Mouse (Mus musculus) cerebellum, postnatal 36 days (tissue): Measurements from ENCODE around the gene Brsk2.

ENCODE experiments used
- DNase-seq, 2 experiments: peaks; one replicate each; pipeline ENCODE4 v3.0.0; 2021 to 2022; ENCODE audit warnings: mixed read lengths in 2 of 2

The Brsk2 gene

DNA sequence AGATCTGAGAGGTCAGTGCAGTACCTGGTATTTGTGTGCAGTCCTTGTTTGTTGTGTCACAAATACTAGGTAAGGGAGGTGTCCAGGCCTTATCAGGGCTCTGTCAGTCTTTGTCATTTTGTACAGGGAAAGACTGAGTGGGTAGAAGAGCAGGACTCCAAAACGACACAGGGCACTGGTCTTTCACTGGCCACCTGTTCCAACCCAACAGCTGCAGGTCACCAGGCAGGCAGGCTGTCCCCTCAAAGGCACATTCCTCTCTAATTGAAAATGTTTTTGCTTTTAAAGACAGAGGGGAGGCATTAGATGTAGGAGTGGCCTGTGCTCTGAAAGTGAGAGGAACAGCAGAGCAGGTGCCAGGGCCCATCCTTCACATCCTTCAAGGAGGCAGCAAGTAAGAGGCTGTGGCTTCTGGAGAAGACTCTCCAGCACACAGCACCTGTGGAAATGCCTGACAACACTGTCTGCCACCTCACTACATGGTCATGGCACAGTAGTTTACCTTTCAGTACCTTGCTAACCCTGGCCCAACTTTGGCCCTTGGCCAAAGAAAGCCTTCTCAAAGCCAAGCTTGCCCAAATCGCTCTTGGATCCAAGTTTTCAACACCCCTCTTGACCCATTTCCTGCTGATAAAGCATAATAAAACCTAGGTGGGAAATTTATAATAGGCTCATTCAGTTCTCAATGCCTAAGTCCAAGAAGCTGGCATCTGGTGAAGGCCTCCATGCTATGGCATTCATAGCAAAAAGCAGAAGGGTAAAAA is 85.7 kb downstream of the Brsk2 start:
- no peak for DNase-seq

DNA sequence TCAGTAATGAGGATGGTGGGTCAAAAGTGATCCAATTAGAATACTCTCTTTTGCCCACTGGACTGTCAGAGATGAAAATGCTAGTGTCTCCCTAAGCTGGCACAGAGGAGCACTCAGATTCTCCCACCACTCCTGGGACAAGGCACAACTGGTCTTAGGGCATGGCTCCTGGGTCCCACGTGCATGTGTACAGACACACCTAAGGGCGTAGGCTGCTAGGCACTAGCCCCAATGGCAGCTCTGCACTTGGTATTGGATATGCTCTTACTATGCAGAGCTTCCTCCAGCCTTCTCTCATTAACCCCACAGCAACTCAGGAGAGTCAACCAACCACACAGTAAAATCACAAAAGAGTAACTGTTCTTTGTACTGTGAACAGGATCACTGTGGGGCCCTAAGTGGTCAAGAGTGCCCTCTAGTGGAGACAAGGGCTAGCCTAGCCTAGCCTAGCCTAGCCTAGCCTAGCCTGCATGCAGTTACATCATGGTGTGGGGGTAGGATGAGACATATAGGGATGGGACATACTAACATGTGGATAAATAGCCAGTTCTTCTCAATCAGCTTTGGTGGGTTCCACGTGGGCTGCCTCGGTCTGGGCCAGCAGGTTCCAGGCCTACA is 88.1 kb downstream of the Brsk2 start:
- peak; percentile 67 to 70 for DNase-seq

DNA sequence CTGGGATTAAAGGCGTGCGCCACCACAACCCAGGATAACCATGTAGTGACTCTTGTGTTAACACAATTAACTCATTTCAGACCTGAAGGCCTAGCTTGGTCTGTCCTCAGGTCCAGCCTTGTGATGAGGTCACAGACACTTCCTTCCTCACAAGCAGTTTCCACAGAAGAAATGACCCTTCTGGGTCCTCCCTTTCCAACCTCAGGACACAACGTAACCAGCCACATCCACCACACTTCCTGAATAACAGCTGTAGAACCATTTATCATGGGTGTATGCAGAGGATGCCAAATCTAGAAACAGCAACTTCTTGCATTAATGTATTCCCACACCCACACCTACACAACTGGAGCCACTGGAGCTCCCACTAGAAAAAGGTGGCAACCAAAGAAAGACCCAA is 91.2 kb downstream of the Brsk2 start:
- DNase-seq: no peak

DNA sequence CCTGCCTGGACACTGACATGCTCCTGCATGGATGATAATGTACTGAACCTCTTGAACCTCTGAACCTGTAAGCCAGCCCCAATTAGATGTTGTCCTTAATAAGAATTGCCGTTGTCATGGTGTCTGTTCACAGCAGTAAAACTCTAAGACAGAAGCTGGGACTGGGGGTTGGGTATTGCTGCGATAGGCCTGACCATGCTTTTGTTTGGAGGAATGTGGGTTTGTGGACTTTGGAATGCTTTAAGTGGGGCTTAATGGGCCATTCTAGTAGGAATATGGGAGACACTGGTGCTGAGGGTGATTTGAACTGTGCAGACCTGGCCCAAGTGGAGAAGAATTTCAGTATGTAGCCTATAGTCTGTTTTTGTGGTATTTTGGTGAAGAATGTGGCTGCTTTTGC is 95.8 kb downstream of the Brsk2 start:
- DNase-seq: no peak

DNA sequence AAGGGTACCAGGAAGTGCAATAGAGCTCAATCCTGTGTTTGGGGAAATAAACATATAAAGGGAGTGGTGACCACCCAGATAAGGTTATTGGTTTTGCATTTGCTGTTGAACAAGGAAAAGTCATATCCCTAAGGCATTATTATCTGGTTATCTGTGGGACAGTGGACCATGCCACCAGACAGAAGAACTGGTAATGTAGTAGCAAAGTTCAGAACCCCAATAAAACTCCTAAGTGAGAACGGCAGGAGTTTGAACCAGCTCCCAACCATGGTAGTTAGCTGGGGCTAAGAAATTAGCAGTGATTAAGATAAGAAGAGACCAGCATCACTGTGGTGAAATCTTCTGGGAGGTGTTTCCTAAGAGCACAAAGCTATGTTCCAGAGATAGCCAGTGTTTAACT is 96.4 kb downstream of the Brsk2 start:
- no peak for DNase-seq

DNA sequence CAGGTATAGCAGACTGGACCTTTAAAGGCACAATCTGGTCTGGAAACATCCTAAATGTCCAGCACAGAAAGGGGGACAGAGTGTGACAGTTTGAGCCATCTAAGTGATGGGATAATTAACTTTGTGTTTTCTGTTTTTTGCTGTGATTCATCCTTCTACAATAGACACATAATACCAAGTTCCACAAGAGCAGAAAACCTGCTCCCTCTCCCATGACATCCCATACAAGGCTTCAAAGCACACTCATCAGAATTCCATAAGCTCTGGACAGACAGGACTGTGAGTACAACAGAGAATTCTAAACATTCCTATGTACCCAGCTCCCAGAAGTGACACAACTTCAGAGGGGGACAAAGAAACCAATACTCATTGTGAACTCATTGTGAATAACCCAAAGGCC is 101.0 kb downstream of the Brsk2 start:
- DNase-seq: no peak
